Mouse (Mus musculus) midbrain, embryonic 11.5 days (tissue): Measurements from ENCODE around the gene Trappc5. TPM values are rescaled to one million over a fixed set of nuclear protein-coding genes. Genes with fewer than 3 reads are reported as not detected.

Experiments
- ATAC-seq: fragments of 200-750 bp; cut with Nextera tagmentation; 2 replicates; pipeline ENCODE4 v1.8.0; 2017; ENCODE audit warnings: moderate TSS enrichment, moderate library complexity; ENCODE audit not compliant: low FRiP score
- DNase-seq: peaks from one replicate; pipeline ENCODE4 v3.0.0; 2015; ENCODE audit warnings: low spot score; ENCODE audit errors: missing footprints
- H3K27ac ChIP-seq: fragments of 300-500 bp; sonication (generic); 2 replicates; pipeline ENCODE4 v1.5.1; 2014; ENCODE audit warnings: low read depth, low read length
- H3K27me3 ChIP-seq: fragments of 300-500 bp; sonication (generic); 2 replicates; pipeline ENCODE4 v1.6.1; 2014; ENCODE audit warnings: mild to moderate bottlenecking, low read length, moderate library complexity, mixed read lengths; ENCODE audit not compliant: control insufficient read depth, insufficient read depth
- H3K36me3 ChIP-seq: fragments of 300-500 bp; sonication (generic); 2 replicates; pipeline ENCODE4 v1.6.1; 2014; ENCODE audit warnings: mild to moderate bottlenecking, low read length, moderate library complexity, mixed read lengths; ENCODE audit not compliant: control insufficient read depth, insufficient read depth
- H3K4me1 ChIP-seq: fragments of 300-500 bp; sonication (generic); 2 replicates; pipeline ENCODE4 v1.6.1; 2014; ENCODE audit warnings: low read length; ENCODE audit not compliant: control insufficient read depth, insufficient read depth
- H3K4me2 ChIP-seq: fragments of 300-500 bp; sonication (generic); 2 replicates; pipeline ENCODE4 v1.6.1; 2014; ENCODE audit warnings: mild to moderate bottlenecking, moderate library complexity
- H3K4me3 ChIP-seq: fragments of 300-500 bp; sonication (generic); 2 replicates; pipeline ENCODE4 v1.5.1; 2014; ENCODE audit warnings: low read depth, low read length
- H3K9ac ChIP-seq: fragments of 300-500 bp; sonication (generic); 2 replicates; pipeline ENCODE4 v1.6.1; 2014; ENCODE audit warnings: low read length
- H3K9me3 ChIP-seq: fragments of 300-500 bp; sonication (generic); 2 replicates; pipeline ENCODE4 v1.6.1; 2016; ENCODE audit warnings: low read length; ENCODE audit not compliant: control insufficient read depth
- WGBS: fragments of 180-500 bp; shearing (Covaris S2); extraction: QIAGEN DNeasy Blood & Tissue Kit; methylation state at CpG from one replicate; pipeline ENCODE4 v1.1.7; 2014; 5-methylcytosine and 5-hydroxymethylcytosine counted together
- polyA plus RNA-seq: library from polyadenylated mRNA; unstranded; fragments of >200 nt; fragmentation: Nextera tagmentation; extraction: Ambion mirVana; gene quantifications from 2 replicates; pipeline ENCODE4 v1.2.1, GENCODE M21; 2014

Trappc5 gene
- polyA plus RNA-seq, 1 experiment from 2014 or later, result 41.0 TPM

- DNase-seq, result no peak
- no peak overlapping the region for H3K4me2 ChIP-seq
- no peaks in the 10 kb centered on the region for H3K27me3 ChIP-seq
- no peak overlapping the region for H3K27ac ChIP-seq
- H3K4me3 ChIP-seq, result no peak overlapping the region
- 89% methylated on average over 2 of the region's 2 CpGs for WGBS
- no peaks in the 10 kb centered on the region for H3K4me1 ChIP-seq
- H3K36me3 ChIP-seq, result no peaks in the 10 kb centered on the region
- H3K9ac ChIP-seq, result no peak overlapping the region
- ATAC-seq, result no peak
- H3K9me3 ChIP-seq, result no peaks in the 10 kb centered on the region
These were observed 5.7 kb upstream of the Trappc5 start for GRCm38 (mm10) chr8:3670388-3670787.

GRCm38 (mm10) chr8:3671980-3672491, 4.1 kb upstream of the Trappc5 start, which contains the start of gene Fcor:
Fcor (minus strand) TSS chr8:3672362.
- Histone ChIP-seq H3K4me3 (peak within 1 kb of the TSS; percentile 50), H3K36me3 (no peaks in the 10 kb centered on the region), H3K27ac (peak within 1 kb of the TSS; percentile 9; the same call in 1 of the 2 replicates), H3K9me3 (no peaks in the 10 kb centered on the region), H3K4me1 (no peaks in the 10 kb centered on the region; the same call in 1 of the 2 replicates), H3K9ac (peak within 1 kb of the TSS; percentile 73), H3K27me3 (no peaks in the 10 kb centered on the region), H3K4me2 (peak within 1 kb of the TSS; percentile 64)
- ATAC-seq (peak; percentile 84), DNase-seq (peak; percentile 98)
- under 1% methylated on average over 23 of the region's 23 CpGs for WGBS

DNA sequence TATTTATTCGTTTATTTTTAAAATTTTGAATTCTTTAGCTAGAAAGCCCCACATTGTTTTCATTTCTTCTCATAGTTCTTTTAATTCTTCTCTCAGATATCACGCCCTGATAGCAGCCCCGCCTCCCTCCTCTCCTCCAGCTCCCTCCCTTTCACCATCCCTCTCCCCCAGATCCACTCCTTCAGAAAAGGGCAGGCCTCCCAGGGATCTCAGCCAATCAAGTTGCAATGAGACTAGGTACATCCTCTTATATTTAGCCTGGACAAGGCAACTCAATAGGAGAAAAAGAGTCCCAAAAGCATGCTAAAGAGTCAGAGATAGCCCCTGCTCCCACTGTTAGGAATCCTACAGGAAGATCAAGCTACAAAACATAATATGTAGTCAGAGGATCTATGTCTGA, 1.4 kb upstream of the Trappc5 start:
- Histone ChIP-seq H3K9me3 (no peaks in the 10 kb centered on the region), H3K4me2 (no peak overlapping the region), H3K36me3 (peaks cover 9% of the 10 kb centered on the region; the same call in 1 of the 2 replicates), H3K9ac (no peak overlapping the region), H3K27me3 (no peaks in the 10 kb centered on the region), H3K4me3 (no peak overlapping the region), H3K27ac (no peak overlapping the region), H3K4me1 (peaks cover 9% of the 10 kb centered on the region; the same call in 1 of the 2 replicates)
- 51% methylated on average over 3 of the region's 3 CpGs for WGBS
- no peak for DNase-seq
- no peak for ATAC-seq

- H3K36me3 ChIP-seq, result peaks cover 10% of the 10 kb centered on the region; the same call in 1 of the 2 replicates
- ATAC-seq (0 out of 2 replicates have a peak, but pooled peaks have one; percentile 1), DNase-seq (peak; percentile 87)
- H3K9ac ChIP-seq, result peak overlapping the region; percentile 93
- H3K4me2 ChIP-seq, result peak overlapping the region; percentile 80
- no peaks in the 10 kb centered on the region for H3K9me3 ChIP-seq
- 8% methylated on average over 15 of the region's 15 CpGs for WGBS
- no peaks in the 10 kb centered on the region for H3K27me3 ChIP-seq
- peaks cover 9% of the 10 kb centered on the region; the same call in 1 of the 2 replicates for H3K4me1 ChIP-seq
- H3K4me3 ChIP-seq, result peak overlapping the region; percentile 85
- H3K27ac ChIP-seq, result peak overlapping the region; percentile 78; the same call in 1 of the 2 replicates
These were observed 987 bp downstream of the Trappc5 start for GRCm38 (mm10) chr8:3676993-3677579.

GRCm38 (mm10) chr8:3678831-3679230, 2.7 kb downstream of the Trappc5 start:
- Histone ChIP-seq H3K4me2 (no peak overlapping the region), H3K27me3 (no peaks in the 10 kb centered on the region), H3K9ac (no peak overlapping the region), H3K4me3 (no peak overlapping the region), H3K4me1 (peaks cover 9% of the 10 kb centered on the region; the same call in 1 of the 2 replicates), H3K27ac (no peak overlapping the region), H3K36me3 (peaks cover 10% of the 10 kb centered on the region; the same call in 1 of the 2 replicates), H3K9me3 (no peaks in the 10 kb centered on the region)
- 98% methylated on average over 23 of the region's 23 CpGs for WGBS
- ATAC-seq (no peak), DNase-seq (no peak)

DNA sequence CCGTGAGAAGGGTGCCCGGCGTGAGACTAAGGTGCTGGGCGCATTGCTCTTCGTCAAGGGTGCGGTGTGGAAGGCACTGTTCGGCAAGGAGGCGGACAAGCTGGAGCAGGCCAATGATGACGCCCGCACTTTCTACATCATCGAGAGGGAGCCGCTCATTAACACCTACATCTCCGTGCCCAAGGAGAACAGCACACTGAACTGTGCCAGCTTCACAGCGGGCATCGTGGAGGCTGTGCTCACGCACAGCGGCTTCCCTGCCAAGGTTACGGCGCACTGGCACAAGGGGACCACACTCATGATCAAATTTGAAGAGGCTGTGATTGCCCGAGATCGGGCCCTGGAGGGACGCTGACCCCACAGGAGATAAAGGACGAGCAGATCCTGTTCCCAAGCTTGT, 3.1 kb downstream of the Trappc5 start:
- Histone ChIP-seq H3K36me3 (peaks cover 10% of the 10 kb centered on the region; the same call in 1 of the 2 replicates), H3K9me3 (no peaks in the 10 kb centered on the region), H3K4me3 (no peak overlapping the region), H3K27ac (no peak overlapping the region), H3K9ac (no peak overlapping the region), H3K4me1 (peaks cover 9% of the 10 kb centered on the region; the same call in 1 of the 2 replicates), H3K27me3 (no peaks in the 10 kb centered on the region), H3K4me2 (no peak overlapping the region)
- ATAC-seq (no peak), DNase-seq (no peak)
- 97% methylated on average over 23 of the region's 23 CpGs for WGBS

GRCm38 (mm10) chr8:3679656-3680055, 3.6 kb downstream of the Trappc5 start:
- no peak overlapping the region for H3K27ac ChIP-seq
- H3K36me3 ChIP-seq, result peaks cover 10% of the 10 kb centered on the region; the same call in 1 of the 2 replicates
- peaks cover 9% of the 10 kb centered on the region; the same call in 1 of the 2 replicates for H3K4me1 ChIP-seq
- H3K9me3 ChIP-seq, result no peaks in the 10 kb centered on the region
- H3K9ac ChIP-seq, result no peak overlapping the region
- no peak overlapping the region for H3K4me3 ChIP-seq
- DNase-seq (no peak), ATAC-seq (no peak)
- 97% methylated on average over 5 of the region's 5 CpGs for WGBS
- H3K4me2 ChIP-seq, result no peak overlapping the region
- no peaks in the 10 kb centered on the region for H3K27me3 ChIP-seq

- peaks cover 6% of the 10 kb centered on the region; the same call in 1 of the 2 replicates for H3K4me1 ChIP-seq
- H3K36me3 ChIP-seq, result peaks cover 10% of the 10 kb centered on the region; the same call in 1 of the 2 replicates
- no peak for DNase-seq
- 89% methylated on average over 5 of the region's 5 CpGs for WGBS
- ATAC-seq, result no peak
- H3K27ac ChIP-seq, result no peak overlapping the region
- no peak overlapping the region for H3K4me2 ChIP-seq
- no peaks in the 10 kb centered on the region for H3K9me3 ChIP-seq
- no peak overlapping the region for H3K9ac ChIP-seq
- no peaks in the 10 kb centered on the region for H3K27me3 ChIP-seq
- no peak overlapping the region for H3K4me3 ChIP-seq
These were observed 6.3 kb downstream of the Trappc5 start for GRCm38 (mm10) chr8:3682435-3682834.
